Mouse (Mus musculus): ENCODE results near the gene Fam193b. TPM values are rescaled to one million over a fixed set of nuclear protein-coding genes. Genes with fewer than 3 reads are reported as not detected.

The Fam193b gene
- polyA plus RNA-seq (2016; fragmentation: Nextera tagmentation; extraction: Ambion mirVana): 65.8 and 70.7 TPM in 2 replicates

GRCm38 (mm10) chr13:55571027-55571751 lies at the start of gene Fam193b:
Fam193b (minus strand) TSS chr13:55571120.
- DNase-seq (ENCODE audit: low spot score): peak; percentile 97
- H3K36me3 ChIP-seq: peaks cover 33% of the 10 kb centered on the region
- 12% methylated on average over 47 of the region's 47 CpGs for WGBS

GRCm38 (mm10) chr13:55620275-55620674 lies 49.4 kb upstream of the Fam193b start:
- Histone ChIP-seq H3K36me3 (peaks cover 9% of the 10 kb centered on the region), H3K4me3 (no peak overlapping the region), H3K4me1 (peaks cover 22% of the 10 kb centered on the region), H3K27ac (no peak overlapping the region), H3K9me3 (replicated peaks) (no peaks in the 10 kb centered on the region), H3K27me3 (ENCODE audit: low read depth, poor library complexity, severe bottlenecking) (no peaks in the 10 kb centered on the region)
- WGBS: 80% methylated on average over 2 of the region's 2 CpGs
- DNase-seq (ENCODE audit: low spot score): no peak

More at GRCm38 (mm10) chr13:55571027-55571751, at the start of gene Fam193b:
- Histone ChIP-seq H3K4me1 (peaks cover 21% of the 10 kb centered on the region), H3K27me3 (ENCODE audit: low read depth, poor library complexity, severe bottlenecking) (no peaks in the 10 kb centered on the region), H3K27ac (peak within 1 kb of the TSS; percentile 95), H3K9me3 (replicated peaks) (no peaks in the 10 kb centered on the region), H3K4me3 (peak within 1 kb of the TSS; percentile 91)

DNA sequence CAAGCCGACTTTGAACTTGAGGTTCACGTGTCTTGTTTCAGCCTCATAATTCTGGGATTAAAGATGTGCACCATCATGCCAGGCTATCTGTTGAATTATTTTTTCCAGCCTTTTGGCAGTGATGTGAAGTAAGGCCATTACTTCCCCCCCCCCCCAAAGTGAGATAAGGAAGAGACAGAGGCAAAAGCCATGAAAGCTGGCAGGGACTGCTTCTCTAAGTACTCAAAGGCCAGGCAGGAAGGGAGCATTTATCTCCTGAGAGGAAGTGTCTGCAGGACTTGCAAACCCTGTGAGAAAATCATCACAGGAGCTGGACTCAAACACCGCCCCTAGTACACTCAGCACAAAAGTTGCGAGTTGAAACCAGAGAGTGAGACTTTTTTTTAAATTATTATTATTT lies 48.4 kb upstream of the Fam193b start:
- Histone ChIP-seq H3K27me3 (ENCODE audit: low read depth, poor library complexity, severe bottlenecking) (no peaks in the 10 kb centered on the region), H3K4me1 (peaks cover 16% of the 10 kb centered on the region)
- WGBS: 91% methylated on average over 4 of the region's 4 CpGs

GRCm38 (mm10) chr13:55613471-55613870 lies 42.6 kb upstream of the Fam193b start:
- 50% methylated on average over 5 of the region's 5 CpGs for WGBS
- H3K36me3 ChIP-seq: peaks cover 31% of the 10 kb centered on the region

More for the DNA sequence above, 48.4 kb upstream of the Fam193b start:
- DNase-seq (ENCODE audit: low spot score): no peak
- H3K27ac ChIP-seq: no peak overlapping the region
- H3K9me3 ChIP-seq (replicated peaks): no peaks in the 10 kb centered on the region
- H3K4me3 ChIP-seq: no peak overlapping the region
- peaks cover 4% of the 10 kb centered on the region; the same call in 1 of the 2 replicates for H3K36me3 ChIP-seq

DNA sequence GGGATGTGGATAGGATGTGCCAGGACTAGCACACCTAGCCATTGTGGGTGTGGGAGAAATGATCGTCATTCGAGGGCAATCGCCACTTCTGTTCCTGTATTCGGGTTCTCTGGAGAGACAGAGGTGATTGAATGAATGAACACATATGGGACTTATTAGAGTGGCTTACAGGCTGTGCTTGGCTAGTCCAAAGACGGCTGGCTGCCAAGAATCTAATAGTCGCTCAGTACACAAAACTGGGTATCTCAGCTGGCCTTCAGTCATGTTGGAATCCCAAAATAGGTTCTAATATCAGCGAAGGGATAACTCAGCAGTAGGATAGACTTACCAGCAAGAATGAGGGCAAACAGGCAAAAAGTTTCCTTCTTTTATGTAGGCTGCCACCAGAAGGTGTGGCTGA lies 41.1 kb upstream of the Fam193b start:
- Histone ChIP-seq H3K4me1 (peaks cover 17% of the 10 kb centered on the region), H3K36me3 (peaks cover 46% of the 10 kb centered on the region), H3K27ac (peak overlapping the region; percentile 39; the same call in 1 of the 2 replicates), H3K9me3 (replicated peaks) (no peaks in the 10 kb centered on the region), H3K4me3 (no peak overlapping the region), H3K27me3 (ENCODE audit: low read depth, poor library complexity, severe bottlenecking) (no peaks in the 10 kb centered on the region)
- DNase-seq (ENCODE audit: low spot score): no peak
- 59% methylated on average over 7 of the region's 7 CpGs for WGBS

More at GRCm38 (mm10) chr13:55613471-55613870, 42.6 kb upstream of the Fam193b start:
- Histone ChIP-seq H3K27ac (no peak overlapping the region), H3K4me3 (no peak overlapping the region), H3K27me3 (ENCODE audit: low read depth, poor library complexity, severe bottlenecking) (no peaks in the 10 kb centered on the region), H3K9me3 (replicated peaks) (no peaks in the 10 kb centered on the region), H3K4me1 (peaks cover 17% of the 10 kb centered on the region)
- DNase-seq (ENCODE audit: low spot score): no peak

DNA sequence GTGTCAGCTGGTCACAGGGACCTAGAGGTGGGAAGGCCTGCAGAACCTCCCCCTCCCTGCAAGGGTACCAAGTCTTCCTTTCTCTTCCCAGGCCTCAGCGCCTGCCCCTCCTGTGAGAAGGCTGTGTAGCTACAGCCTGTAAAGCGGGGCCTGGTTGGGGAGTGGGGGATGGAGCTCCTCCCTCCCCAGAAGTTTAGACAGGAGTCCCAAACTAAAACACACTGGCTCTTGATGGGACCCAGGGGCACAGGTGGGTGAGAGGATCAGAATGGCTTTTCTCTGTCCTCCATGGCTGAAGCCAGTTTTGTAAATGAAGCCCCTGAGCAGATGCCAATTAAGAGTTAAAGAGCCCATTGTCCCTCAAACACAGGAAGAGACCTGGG lies 36.7 kb upstream of the Fam193b start:
- Histone ChIP-seq H3K27me3 (ENCODE audit: low read depth, poor library complexity, severe bottlenecking) (no peaks in the 10 kb centered on the region), H3K36me3 (peaks cover 76% of the 10 kb centered on the region), H3K9me3 (replicated peaks) (no peaks in the 10 kb centered on the region), H3K27ac (no peak overlapping the region), H3K4me3 (no peak overlapping the region), H3K4me1 (peaks cover 13% of the 10 kb centered on the region)
- no peak for DNase-seq (ENCODE audit: low spot score)
- WGBS: 66% methylated on average over 2 of the region's 2 CpGs

DNA sequence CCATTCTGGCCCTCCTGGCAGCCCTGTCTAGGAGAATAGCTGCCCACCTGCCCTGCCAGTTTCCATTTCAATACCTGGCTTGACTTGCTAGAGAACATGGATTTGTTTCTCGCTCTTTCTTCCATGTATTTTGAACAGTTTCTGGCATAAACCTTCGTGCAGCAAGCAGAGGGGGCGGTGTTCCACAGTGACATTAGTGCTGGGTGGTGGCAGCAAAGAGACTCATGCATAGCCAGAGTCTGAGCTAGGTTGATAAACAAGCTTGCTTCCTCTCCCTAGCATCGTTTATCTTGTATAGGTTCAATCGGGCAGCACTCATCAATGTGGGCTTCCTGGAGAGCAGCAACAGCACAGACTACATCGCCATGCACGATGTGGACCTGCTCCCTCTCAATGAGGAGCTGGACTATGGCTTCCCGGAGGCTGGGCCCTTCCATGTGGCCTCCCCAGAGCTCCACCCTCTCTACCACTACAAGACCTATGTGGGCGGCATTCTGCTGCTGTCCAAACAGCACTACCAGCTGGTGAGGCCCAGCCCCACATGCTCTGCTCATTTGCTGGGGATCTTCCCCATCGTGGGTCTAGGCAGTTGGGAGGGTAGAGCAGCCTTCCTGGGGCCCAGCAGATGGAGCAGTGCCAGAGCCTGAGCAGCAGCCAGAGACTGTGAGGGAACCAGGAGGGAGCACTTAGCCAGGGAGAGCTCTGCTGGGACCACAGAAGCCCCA lies 36.1 kb upstream of the Fam193b start:
- Histone ChIP-seq H3K27me3 (ENCODE audit: low read depth, poor library complexity, severe bottlenecking) (no peaks in the 10 kb centered on the region), H3K27ac (no peak overlapping the region), H3K4me3 (no peak overlapping the region), H3K9me3 (replicated peaks) (no peaks in the 10 kb centered on the region), H3K4me1 (peaks cover 10% of the 10 kb centered on the region), H3K36me3 (peaks cover 76% of the 10 kb centered on the region)
- WGBS: 81% methylated on average over 10 of the region's 10 CpGs
- no peak for DNase-seq (ENCODE audit: low spot score)

DNA sequence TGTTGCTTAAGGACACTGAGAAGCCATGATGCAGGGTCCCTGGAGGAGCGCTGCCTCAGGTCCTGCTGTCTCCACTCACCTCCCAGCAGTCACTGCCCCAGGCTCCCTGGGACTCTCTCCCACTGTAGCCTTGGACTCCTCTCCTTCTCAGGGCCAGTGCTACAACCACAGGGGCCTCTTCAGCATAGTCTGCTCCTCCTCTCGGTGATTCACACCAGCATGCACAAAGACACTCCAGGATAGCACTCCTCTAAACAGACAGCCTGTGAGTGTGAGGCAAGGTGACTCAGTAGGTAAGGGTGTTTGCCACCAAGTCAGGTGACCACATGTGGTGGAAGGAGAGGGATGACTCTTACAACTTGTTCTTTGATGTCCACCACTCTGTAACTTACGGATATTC lies 33.7 kb upstream of the Fam193b start:
- DNase-seq (ENCODE audit: low spot score): no peak
- Histone ChIP-seq H3K27ac (no peak overlapping the region), H3K36me3 (peaks cover 61% of the 10 kb centered on the region), H3K27me3 (ENCODE audit: low read depth, poor library complexity, severe bottlenecking) (no peaks in the 10 kb centered on the region), H3K9me3 (replicated peaks) (no peaks in the 10 kb centered on the region), H3K4me1 (peaks cover 13% of the 10 kb centered on the region), H3K4me3 (no peak overlapping the region)
- WGBS: 90% methylated on average over 3 of the region's 3 CpGs

GRCm38 (mm10) chr13:55601611-55602010 lies 30.7 kb upstream of the Fam193b start:
- H3K9me3 ChIP-seq (replicated peaks): no peaks in the 10 kb centered on the region
- H3K36me3 ChIP-seq: peaks cover 50% of the 10 kb centered on the region
- H3K27ac ChIP-seq: no peak overlapping the region
- WGBS: 9% methylated on average over 3 of the region's 3 CpGs
- peak; percentile 90 for DNase-seq (ENCODE audit: low spot score)
- H3K27me3 ChIP-seq (ENCODE audit: low read depth, poor library complexity, severe bottlenecking): no peaks in the 10 kb centered on the region
- peaks cover 14% of the 10 kb centered on the region for H3K4me1 ChIP-seq
- H3K4me3 ChIP-seq: no peak overlapping the region

DNA sequence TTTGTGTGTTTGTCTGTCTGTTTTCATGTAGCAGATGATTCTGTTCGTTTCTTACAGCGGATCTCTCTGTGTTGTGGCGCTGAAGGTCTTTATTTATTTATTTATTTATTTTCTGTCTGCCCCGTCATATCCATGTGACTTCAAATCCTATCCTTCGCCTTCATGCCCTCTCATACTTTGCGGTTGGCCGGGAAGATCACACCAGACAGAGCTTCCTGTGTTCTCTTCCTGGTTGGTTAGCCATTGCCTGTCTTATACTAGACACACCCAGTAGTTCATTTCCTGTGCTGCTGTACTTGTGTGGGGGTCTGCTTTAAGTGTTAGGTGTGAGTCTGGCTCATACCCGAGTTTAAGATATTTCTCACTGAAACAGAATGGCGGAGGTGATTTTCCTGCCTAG lies 29.7 kb upstream of the Fam193b start:
- H3K36me3 ChIP-seq: peaks cover 51% of the 10 kb centered on the region
- DNase-seq (ENCODE audit: low spot score): no peak
- H3K4me3 ChIP-seq: peak overlapping the region; percentile 82
- 30% methylated on average over 9 of the region's 9 CpGs for WGBS
- H3K9me3 ChIP-seq (replicated peaks): no peaks in the 10 kb centered on the region
- 0 out of 2 replicates have a peak overlapping the region, but pooled peaks have one; percentile 80 for H3K27ac ChIP-seq
- no peaks in the 10 kb centered on the region for H3K27me3 ChIP-seq (ENCODE audit: low read depth, poor library complexity, severe bottlenecking)
- peaks cover 14% of the 10 kb centered on the region for H3K4me1 ChIP-seq

DNA sequence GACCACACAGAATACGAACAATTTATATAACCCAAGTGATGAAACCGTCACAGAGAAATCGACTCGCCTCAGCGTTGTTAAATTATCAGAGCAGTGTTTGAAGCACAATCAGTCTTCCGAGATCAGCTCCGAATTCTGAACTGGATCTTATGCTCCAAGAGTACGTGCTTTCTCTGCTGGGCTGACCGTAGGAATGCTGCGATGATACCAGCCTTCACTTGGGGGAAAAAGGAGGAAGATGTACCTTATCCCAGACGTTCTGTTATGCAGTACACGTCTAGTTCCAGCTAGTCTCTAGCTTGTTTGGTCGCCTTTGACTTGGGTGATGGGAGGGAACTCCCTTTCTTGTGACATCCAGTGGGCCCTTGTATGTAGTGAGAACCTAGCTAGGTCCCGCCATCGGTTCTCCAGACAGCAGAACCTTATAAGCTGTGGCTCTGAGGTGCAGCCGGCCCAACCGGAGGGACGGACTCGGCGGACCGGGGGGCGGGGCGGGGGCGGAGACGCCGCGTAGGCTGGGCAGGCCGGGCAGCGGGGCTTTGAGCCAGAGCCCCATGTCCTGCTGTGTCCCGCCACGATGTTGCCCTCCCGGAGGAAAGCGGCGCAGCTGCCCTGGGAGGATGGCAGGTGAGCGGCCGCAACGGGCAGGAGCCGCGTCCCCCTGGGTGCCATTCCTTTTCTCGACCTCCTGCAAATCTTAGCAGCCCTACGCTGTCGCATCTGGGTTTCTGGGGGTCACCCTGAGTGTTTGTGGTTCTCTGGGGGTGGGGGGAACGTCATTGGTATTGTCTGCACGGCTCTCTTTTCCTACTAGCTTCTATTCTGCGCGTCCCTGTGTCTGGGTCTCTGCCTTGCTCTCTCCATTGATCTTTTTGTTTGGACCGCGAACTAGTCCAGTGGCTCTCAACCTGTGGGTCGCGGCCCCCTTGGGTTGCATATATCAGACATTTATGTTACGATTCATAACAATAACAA lies 28.9 kb upstream of the Fam193b start, which contains the start of gene B4galt7:
B4galt7 (plus strand) TSS at position 331 of the 975 bp plus-strand sequence.
- peaks cover 53% of the 10 kb centered on the region for H3K36me3 ChIP-seq
- peaks cover 14% of the 10 kb centered on the region for H3K4me1 ChIP-seq
- peak within 1 kb of the TSS; percentile 80 for H3K27ac ChIP-seq
- peak within 1 kb of the TSS; percentile 82 for H3K4me3 ChIP-seq
- no peaks in the 10 kb centered on the region for H3K27me3 ChIP-seq (ENCODE audit: low read depth, poor library complexity, severe bottlenecking)
- peak; percentile 90 for DNase-seq (ENCODE audit: low spot score)
- 10% methylated on average over 51 of the region's 51 CpGs for WGBS
- no peaks in the 10 kb centered on the region for H3K9me3 ChIP-seq (replicated peaks)

DNA sequence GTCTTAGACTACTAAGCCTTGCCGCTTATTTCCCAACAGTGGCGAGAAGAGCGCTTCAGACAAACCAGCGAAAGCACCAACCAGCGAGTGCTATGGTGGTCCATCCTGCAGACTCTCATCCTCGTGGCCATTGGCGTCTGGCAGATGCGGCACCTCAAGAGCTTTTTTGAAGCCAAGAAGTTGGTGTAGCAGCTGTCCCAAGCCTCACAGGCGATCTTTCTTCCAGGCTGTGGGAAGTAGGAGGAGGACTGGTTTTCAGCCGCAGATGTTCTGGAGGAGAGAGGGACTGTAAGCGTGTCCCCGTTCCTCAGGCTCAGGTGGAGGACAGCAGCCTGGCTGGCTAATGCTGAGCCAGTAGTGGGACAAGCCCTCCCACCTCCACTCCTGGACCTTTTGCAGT lies 25.9 kb upstream of the Fam193b start:
- Histone ChIP-seq H3K9me3 (replicated peaks) (no peaks in the 10 kb centered on the region), H3K4me1 (peaks cover 26% of the 10 kb centered on the region), H3K4me3 (no peak overlapping the region), H3K27me3 (ENCODE audit: low read depth, poor library complexity, severe bottlenecking) (no peaks in the 10 kb centered on the region), H3K36me3 (peaks cover 44% of the 10 kb centered on the region), H3K27ac (no peak overlapping the region)
- 94% methylated on average over 12 of the region's 12 CpGs for WGBS
- DNase-seq (ENCODE audit: low spot score): no peak
